Mouse (Mus musculus): ENCODE measurements at regions not wholly inside any gene's neighbourhood (a gene's known extent, or its start where the extent isn't known, plus 50 kb on each side); places are given as distances from the start of the nearest gene placed in this dataset.
A peak's percentile ranks its signal among the peaks of the same experiment; 100 is the strongest.

- peak; percentile 33; the same call in 1 of the 2 replicates for TF ChIP-seq CTCF (conservative IDR thresholded peaks at IDR 0.05; ENCODE audit: low read length)
- TF ChIP-seq POU5F1 (IDR thresholded peaks at IDR 0.05; ENCODE audit: borderline replicate concordance, low read length) = no peak
Measured at GRCm38 (mm10) chr8:8986068-8986467, 295.7 kb upstream of the Arglu1 start.
